Mouse (Mus musculus): ENCODE data around the gene Mef2d.
A peak's percentile ranks its signal among the peaks of the same experiment; 100 is the strongest.

Mef2d gene

GRCm38 (mm10) chr3:88208226-88208720 lies 66.1 kb downstream of the Mef2d start:
- DNase-seq (ENCODE audit: low spot score in 2 of 2) = no peak

- DNase-seq (ENCODE audit: low spot score in 2 of 2) = no peak
These were observed 67.1 kb downstream of the Mef2d start for GRCm38 (mm10) chr3:88209306-88209705.

DNA sequence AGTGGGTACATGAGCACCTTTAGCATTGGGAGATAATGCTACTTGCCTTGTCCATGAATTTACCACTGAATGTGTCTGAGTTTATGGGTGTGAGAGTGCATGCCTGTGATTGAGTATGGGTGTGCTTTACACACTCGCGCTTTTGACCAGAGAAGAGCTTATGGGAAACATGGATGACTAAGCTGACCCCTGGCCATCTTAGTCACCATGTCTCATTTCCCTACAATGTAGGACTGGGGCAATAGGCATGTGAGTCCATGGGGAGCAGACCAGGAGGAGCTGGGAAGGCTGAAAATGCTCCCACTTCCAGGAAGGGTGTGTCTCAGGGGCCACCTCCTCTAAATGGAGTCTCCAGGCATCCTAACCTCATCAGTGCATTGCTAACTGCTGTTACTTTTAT lies 67.9 kb downstream of the Mef2d start:
- DNase-seq (ENCODE audit: low spot score in 2 of 2) = no peak

DNA sequence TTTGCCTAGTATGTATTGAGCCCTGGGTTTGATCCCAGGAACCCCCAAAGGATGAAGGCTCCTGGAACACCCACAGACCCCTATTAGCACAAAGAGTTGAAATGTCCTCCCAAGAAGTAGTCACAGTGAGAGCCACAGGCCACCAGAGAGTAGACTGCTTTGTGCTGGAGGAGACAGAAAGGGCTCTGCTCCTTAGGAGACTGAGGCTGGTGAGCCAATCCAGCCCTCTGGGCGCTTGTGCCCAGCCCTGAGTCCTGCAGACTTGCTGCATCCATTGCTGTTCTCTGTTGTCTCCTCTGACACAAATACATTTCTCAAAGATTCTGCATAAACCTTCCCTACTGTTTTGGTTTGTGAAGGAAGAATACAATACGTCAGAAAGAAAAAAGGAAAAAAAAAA lies 68.7 kb downstream of the Mef2d start:
- DNase-seq (ENCODE audit: low spot score in 2 of 2) = no peak

GRCm38 (mm10) chr3:88212356-88212755 lies 70.2 kb downstream of the Mef2d start:
- no peak for DNase-seq (ENCODE audit: low spot score in 2 of 2)

DNA sequence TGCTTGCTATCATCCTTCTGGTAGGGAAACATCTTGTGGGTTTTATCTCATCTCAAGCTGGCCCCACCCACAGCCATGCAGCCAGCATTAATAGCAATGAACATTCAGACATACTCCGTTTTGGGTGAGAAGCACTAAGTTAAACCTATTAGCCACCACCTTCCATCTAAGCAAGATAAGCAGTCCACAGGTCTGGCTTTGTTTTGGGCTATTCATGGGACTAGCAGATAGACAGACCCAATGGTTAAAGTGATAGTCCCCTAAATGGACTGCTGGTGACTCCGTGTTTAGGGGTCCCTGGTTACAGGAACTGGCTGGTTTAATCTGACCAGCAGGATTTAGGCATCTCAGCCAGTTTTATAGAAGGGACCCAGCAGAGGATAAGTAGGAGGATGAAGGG lies 70.8 kb downstream of the Mef2d start:
- DNase-seq (ENCODE audit: low spot score in 2 of 2) = no peak

- no peak for DNase-seq (ENCODE audit: low spot score in 2 of 2)
These were observed 72.2 kb downstream of the Mef2d start for GRCm38 (mm10) chr3:88214197-88214938.

DNA sequence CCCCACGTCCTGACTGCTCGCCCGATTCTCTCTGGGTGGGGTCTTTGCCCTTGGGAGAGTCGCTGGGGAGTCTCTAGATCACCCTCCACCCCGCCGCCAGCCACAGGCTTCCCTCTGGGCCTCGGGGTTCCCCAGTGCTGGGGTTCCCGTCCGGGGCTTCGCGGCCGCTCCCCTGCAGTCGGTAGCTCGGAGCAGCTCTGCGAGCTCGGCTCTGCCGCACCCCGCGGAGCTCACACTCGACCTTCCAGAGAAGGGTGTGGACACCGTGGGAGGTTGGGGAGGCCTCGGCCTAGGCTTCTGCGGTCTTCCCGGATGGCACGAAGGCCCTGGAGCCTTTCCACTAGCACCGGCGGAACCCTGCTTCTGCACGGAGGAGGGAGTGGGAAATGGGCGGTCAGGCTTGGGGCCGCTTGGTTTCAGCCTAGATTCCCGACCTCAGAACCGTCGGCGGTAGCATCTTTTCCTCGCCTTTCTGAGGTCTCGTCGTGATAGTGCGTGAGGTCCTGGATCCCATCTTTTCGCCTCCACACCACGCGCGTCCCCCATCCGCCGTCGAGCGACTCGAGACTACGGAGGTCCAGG lies 72.9 kb downstream of the Mef2d start:
- peak in 1 of 2 experiments; percentile 30 for DNase-seq (ENCODE audit: low spot score in 2 of 2)

DNA sequence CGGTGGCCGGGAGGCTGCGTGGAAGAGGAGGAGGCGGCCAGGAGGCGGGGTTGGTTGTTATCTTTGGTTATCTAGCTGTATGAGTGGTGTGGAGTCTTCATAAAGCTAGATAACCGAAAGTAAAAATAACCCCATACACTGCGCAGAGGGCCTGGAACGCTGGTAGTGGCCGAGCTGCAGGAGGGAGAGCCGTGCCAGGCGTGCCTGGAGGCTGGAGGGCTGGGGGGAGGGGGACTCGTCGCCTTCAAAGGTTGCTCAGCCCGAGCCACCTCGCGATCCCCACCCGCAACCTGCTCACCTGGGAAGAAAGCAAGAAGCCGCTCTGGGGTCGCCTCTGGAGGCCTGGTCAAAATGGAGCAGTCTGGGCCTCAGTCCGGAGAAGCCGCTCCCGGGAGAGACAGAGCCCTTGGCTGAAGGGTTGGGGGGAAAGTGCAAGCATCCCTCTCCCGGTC lies 73.4 kb downstream of the Mef2d start:
- DNase-seq (ENCODE audit: low spot score in 2 of 2) = no peak

- DNase-seq (ENCODE audit: low spot score in 2 of 2) = no peak
These were observed 73.9 kb downstream of the Mef2d start for GRCm38 (mm10) chr3:88216116-88216515.

DNA sequence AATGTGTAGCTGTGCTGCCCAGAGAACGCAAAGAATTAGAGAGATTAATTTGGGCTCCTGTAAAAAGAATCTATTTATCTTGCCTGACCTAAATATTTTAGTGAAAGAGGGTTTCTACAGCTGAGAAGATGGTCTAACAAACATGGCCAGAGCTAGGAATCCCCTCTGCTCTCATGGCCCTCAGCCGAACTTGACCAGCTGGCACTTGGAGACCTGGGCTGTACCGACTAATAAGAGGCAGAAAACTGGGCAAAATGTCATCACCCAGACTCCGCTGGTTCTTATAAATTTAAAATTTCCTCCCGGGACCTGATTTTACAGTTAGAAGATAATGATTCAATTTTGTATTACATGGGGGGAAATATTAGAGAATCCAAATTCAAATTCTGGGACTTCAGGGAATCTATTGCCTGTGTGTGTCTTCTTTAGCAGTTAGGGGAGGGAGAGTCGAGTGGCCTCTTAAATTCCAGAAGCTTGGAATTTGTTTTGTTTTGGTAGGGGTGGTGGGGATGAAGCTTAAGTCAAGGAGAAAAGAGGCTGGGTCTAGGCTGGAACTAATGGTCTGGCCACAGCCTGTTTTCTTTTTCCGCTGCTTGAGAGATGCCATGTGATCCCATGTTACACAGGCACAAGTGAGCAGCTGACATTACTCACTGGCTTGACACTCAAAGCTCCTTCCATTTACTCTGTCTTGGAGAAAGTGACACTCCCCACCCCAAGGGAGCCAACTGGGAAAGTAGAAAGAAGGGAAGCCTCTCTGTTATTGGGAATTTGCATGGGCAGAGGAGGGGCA lies 74.6 kb downstream of the Mef2d start:
- DNase-seq (ENCODE audit: low spot score in 2 of 2) = no peak

DNA sequence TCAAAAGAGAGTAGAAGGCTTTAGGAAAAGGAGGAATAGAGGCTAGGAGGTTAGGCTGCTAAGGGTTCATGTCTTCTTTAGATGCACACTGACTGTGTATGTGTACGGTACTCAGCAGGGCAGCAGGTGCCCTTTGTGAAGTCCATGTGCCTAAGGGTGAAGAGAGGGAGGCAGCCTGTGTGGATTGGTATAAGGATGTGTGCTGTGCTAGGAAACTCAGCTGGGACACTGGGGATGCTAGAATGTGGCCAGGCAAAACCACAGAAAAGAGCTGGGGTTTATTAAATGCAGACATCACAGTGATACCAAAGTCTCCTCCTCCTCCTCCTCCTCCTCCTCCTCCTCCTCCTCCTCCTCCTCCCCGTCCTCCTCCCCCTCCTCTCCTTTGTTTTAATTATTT lies 75.5 kb downstream of the Mef2d start:
- no peak for DNase-seq (ENCODE audit: low spot score in 2 of 2)

- DNase-seq (ENCODE audit: low spot score in 2 of 2) = no peak
These were observed 77.8 kb downstream of the Mef2d start for GRCm38 (mm10) chr3:88219940-88220339.

GRCm38 (mm10) chr3:88220842-88221241 lies 78.7 kb downstream of the Mef2d start:
- peak in 1 of 2 experiments; percentile 50 for DNase-seq (ENCODE audit: low spot score in 2 of 2)

All from urinary bladder, adult 18-20 months (tissue).